Mouse (Mus musculus) intestine, embryonic 16.5 days (tissue): Measurements from ENCODE around the gene 1190007I07Rik. TPM values are rescaled to one million over a fixed set of nuclear protein-coding genes. Genes with fewer than 3 reads are reported as not detected.
"Not testable (repeated sequence)": the region's sequence is repeated elsewhere in the genome, so short reads cannot be mapped to it uniquely, and the experiment has no call there.

Experiments
- ATAC-seq: fragments of 200-750 bp; cut with Nextera tagmentation; 2 replicates; pipeline ENCODE4 v1.8.0; 2017; ENCODE audit warnings: moderate TSS enrichment, moderate library complexity
- H3K27ac ChIP-seq: fragments of 300-500 bp; sonication (generic); 2 replicates; pipeline ENCODE4 v1.5.1; 2014; ENCODE audit warnings: mild to moderate bottlenecking, low read length
- H3K27me3 ChIP-seq: fragments of 300-500 bp; sonication (generic); replicated peaks from 2 replicates; pipeline ENCODE4 v1.6.1; 2014; ENCODE audit warnings: low read length, control low read depth, mixed read lengths; ENCODE audit not compliant: control insufficient read depth, insufficient read depth
- H3K36me3 ChIP-seq: fragments of 300-500 bp; sonication (generic); 2 replicates; pipeline ENCODE4 v1.6.1; 2014; ENCODE audit warnings: low read length, control low read depth; ENCODE audit not compliant: control insufficient read depth, insufficient read depth
- H3K4me1 ChIP-seq: fragments of 300-500 bp; sonication (generic); 2 replicates; pipeline ENCODE4 v1.6.1; 2014; ENCODE audit warnings: low read length, control low read depth, mixed read lengths; ENCODE audit not compliant: control insufficient read depth, insufficient read depth
- H3K4me2 ChIP-seq: fragments of 300-500 bp; sonication (generic); 2 replicates; pipeline ENCODE4 v1.6.1; 2014; ENCODE audit warnings: low read depth, low read length, control low read depth
- H3K4me3 ChIP-seq: fragments of 300-500 bp; sonication (generic); 2 replicates; pipeline ENCODE4 v1.5.1; 2014; ENCODE audit warnings: mild to moderate bottlenecking, low read length
- H3K9ac ChIP-seq: fragments of 300-500 bp; sonication (generic); 2 replicates; pipeline ENCODE4 v1.6.1; 2014; ENCODE audit warnings: low read depth, low read length
- H3K9me3 ChIP-seq: fragments of 300-500 bp; sonication (generic); 2 replicates; pipeline ENCODE4 v1.6.1; 2016; ENCODE audit warnings: low read length, control low read depth; ENCODE audit not compliant: control insufficient read depth
- WGBS: fragments of 180-500 bp; shearing (Covaris S2); extraction: QIAGEN DNeasy Blood & Tissue Kit; methylation state at CpG from one replicate; pipeline ENCODE4 v1.1.7; 2014; 5-methylcytosine and 5-hydroxymethylcytosine counted together
- polyA plus RNA-seq: library from polyadenylated mRNA; unstranded; fragments of >200 nt; fragmentation: Nextera tagmentation; extraction: Ambion mirVana; gene quantifications from 2 replicates; pipeline ENCODE4 v1.2.1, GENCODE M21; 2015

The 1190007I07Rik gene
- polyA plus RNA-seq, 1 experiment from 2014 or later, result 57.3 TPM

DNA sequence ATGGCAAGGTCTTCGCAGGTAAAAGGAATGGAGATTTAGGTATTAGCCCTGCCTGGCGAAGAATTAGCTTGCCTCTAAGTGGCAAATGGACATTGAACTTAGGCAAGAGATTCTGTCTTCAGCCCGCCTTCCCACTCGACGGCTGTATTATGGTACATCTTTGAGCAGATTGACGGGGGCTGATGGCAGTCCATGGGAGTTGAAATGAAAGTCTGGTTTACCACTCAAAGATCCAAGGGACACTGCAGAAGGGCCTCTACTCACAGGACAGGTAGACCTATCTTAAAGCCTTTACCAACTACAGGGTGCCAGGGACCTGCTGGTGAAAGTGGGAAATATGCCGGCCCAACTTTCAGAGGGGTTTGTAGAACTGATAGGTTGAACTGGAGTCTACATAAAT is 7.5 kb upstream of the 1190007I07Rik start:
- 0 out of 2 replicates have a peak, but pooled peaks have one; percentile 2 for ATAC-seq
- H3K9me3 ChIP-seq, result no peaks in the 10 kb centered on the region
- H3K4me3 ChIP-seq, result peak overlapping the region; percentile 90
- H3K9ac ChIP-seq, result peak overlapping the region; percentile 80
- peak overlapping the region; percentile 80 for H3K27ac ChIP-seq
- H3K36me3 ChIP-seq, result peaks cover 3% of the 10 kb centered on the region; the same call in 1 of the 2 replicates
- peaks cover 9% of the 10 kb centered on the region for H3K4me1 ChIP-seq
- 11% methylated on average over 7 of the region's 7 CpGs for WGBS
- H3K27me3 ChIP-seq, result no peaks in the 10 kb centered on the region
- peak overlapping the region; percentile 84 for H3K4me2 ChIP-seq

DNA sequence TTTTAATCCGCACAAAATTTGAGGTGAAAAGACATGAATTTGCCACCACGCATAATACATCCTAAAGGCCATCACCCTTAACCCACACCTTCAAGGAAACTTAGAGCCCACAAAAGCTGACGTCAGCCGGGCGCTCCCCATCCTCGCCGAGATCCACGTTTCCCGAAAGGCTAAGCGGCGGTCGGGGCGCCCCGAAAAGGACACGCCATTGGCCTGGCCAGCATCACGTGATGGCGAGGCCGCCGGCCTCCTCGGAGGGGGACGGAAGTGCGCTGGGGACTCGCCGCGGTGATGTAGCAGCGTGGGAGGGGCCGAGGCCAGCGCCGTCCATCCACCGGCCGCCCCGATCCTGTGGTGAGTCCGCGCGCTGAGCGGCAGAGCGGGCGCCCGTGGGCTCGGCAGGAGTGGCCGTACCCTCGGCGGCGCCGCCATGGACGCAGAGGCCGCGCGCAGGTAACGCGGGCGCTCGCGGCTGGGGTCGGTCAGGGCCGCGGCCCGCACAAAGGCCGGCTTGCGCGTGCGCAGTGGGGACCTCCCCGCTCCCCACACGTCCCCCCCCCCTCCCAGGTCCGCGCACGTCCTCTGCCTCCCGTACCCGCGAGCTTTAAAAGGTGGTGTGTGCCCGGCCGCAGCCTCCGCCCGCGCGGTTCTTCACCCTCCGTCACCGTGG is 6.7 kb upstream of the 1190007I07Rik start, which contains the start of gene Tdg:
Gene Tdg, plus strand, starts transcription at position 243 of the 670 bp plus-strand sequence.
- H3K27ac ChIP-seq, result peak within 1 kb of the TSS; percentile 80
- peak within 1 kb of the TSS; percentile 90 for H3K4me3 ChIP-seq
- H3K27me3 ChIP-seq, H3K9me3 ChIP-seq, H3K4me1 ChIP-seq, H3K36me3 ChIP-seq: not testable (repeated sequence)
- WGBS, result 0% methylated on average over 43 of the region's 78 CpGs
- peak; percentile 98 for ATAC-seq
- peak within 1 kb of the TSS; percentile 80 for H3K9ac ChIP-seq
- peak within 1 kb of the TSS; percentile 84 for H3K4me2 ChIP-seq

DNA sequence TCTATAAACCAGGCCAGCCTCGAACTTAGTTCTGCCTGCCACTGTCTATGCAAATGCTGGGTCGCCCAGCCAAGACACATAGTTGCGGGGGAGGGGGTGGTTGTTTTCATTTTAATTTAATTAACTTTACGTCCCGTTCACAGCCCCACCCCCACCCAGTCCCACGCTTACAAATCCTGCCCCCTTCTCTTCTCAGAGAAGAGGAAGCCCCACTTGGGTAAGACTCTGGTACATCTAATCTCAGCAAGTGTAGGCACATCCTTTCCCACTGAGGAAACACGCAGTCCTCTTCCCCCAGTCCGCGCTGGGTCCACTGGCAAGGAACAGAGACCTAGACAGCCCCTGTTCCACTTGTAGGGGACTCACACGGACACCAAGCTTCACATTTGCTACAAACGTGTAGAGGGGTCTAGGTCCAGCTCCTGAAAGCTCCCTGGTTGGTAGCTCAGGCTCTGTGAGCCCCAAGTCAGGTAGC is 6.1 kb upstream of the 1190007I07Rik start:
- WGBS, result 5% methylated on average over 11 of the region's 11 CpGs
- H3K9me3 ChIP-seq, result no peaks in the 10 kb centered on the region
- H3K27me3 ChIP-seq, result no peaks in the 10 kb centered on the region
- peaks cover 9% of the 10 kb centered on the region for H3K4me1 ChIP-seq
- H3K4me3 ChIP-seq, result peak overlapping the region; percentile 90
- H3K36me3 ChIP-seq, result peaks cover 3% of the 10 kb centered on the region; the same call in 1 of the 2 replicates
- ATAC-seq, result peak; percentile 56
- H3K4me2 ChIP-seq, result peak overlapping the region; percentile 73
- H3K27ac ChIP-seq, result peak overlapping the region; percentile 77
- peak overlapping the region; percentile 80 for H3K9ac ChIP-seq

DNA sequence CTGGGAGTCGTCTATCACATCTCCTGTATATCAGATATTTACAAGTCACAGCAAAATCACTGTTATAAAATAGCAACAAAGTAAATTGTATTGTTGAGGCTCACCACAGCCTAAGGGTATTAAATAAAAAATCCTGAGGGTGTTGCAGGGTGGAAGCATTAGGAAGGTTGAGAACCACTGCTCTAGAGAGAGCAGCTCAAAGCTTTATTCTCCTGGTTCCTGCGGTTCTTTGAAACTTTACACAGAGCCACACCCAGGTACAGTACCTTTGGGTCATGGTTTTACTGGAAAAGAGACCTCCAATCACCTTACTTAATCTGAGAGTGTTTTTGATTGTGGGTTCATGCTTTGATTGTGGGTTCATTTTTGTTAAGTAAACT is 515 bp upstream of the 1190007I07Rik start:
- WGBS, result 0% methylated on average over 2 of the region's 2 CpGs
- Histone ChIP-seq H3K9ac (peak overlapping the region; percentile 85), H3K4me3 (peak overlapping the region; percentile 73), H3K4me2 (peak overlapping the region; percentile 60), H3K27ac (peak overlapping the region; percentile 88)
- peak; percentile 44 for ATAC-seq
- H3K4me1 ChIP-seq, H3K27me3 ChIP-seq, H3K9me3 ChIP-seq, H3K36me3 ChIP-seq: not testable (repeated sequence)

DNA sequence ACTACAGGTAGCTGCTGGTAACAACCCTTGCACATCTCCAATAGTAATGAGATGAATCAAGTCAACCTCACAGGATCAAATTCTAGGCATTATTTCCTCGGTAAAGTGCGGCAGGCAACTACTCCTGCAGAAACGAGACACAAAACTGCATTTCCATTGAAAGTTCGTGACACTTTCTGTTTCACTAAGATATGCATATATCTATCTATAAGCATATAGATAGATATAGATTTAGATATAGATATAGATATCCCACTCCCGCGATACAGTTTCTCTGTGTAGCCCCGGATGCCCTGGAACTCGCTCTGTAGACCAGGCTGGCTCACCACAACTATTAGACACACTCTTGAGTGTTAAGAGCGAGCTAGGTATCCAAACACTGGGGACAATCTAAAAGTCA is 793 bp downstream of the 1190007I07Rik start:
- Histone ChIP-seq H3K4me2 (peak overlapping the region; percentile 60), H3K36me3 (no peaks in the 10 kb centered on the region), H3K4me3 (peak overlapping the region; percentile 73), H3K27ac (no peak overlapping the region), H3K27me3 (no peaks in the 10 kb centered on the region), H3K4me1 (peaks cover 3% of the 10 kb centered on the region; the same call in 1 of the 2 replicates), H3K9me3 (no peaks in the 10 kb centered on the region), H3K9ac (peak overlapping the region; percentile 85)
- 23% methylated on average over 9 of the region's 9 CpGs for WGBS
- no peak; the same call in 1 of the 2 replicates for ATAC-seq

DNA sequence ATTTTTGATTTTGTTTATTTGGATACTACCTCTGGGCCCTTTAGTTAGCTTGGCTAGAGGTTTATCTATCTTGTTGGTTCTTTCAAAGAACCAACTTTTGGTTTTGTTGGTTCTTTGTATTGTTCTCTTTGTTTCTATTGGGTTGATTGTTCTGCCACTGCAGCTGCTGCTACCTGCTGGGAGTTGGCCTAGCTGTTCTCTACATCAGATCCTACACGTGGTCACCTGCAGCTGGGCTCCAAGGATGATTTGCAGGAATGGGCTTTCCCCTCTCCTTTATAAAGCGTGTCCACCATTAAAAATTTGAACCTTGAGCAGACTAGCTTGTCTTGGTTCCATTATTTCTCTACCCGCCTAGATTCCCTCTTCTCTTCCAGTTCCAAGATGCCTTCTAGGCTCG is 28.6 kb downstream of the 1190007I07Rik start:
- not testable (repeated sequence) for H3K9ac ChIP-seq, H3K4me1 ChIP-seq, H3K4me3 ChIP-seq, H3K9me3 ChIP-seq, H3K27me3 ChIP-seq, H3K36me3 ChIP-seq, ATAC-seq, H3K27ac ChIP-seq, H3K4me2 ChIP-seq
- 71% methylated on average over 4 of the region's 4 CpGs for WGBS

DNA sequence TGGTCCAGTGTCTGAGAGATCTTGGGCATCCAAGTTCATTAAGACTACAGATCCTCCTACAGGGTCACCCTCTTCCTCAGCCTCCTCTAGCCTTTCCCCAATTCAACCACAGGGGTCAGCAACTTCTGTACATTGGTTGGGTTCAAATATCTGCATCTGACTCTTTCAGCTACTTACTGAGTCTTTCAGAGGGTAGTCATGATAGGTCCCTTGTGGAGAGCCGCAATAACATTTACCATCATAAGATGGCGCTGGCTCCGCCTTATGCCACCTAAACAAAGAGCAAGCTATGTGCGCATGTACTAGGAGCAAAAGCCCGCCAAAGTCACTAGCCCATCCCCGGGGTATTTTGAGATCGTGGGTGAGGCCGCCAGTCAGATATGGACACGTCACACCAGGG is 33.4 kb downstream of the 1190007I07Rik start:
- not testable (repeated sequence) for H3K27me3 ChIP-seq, H3K4me1 ChIP-seq, H3K4me2 ChIP-seq, H3K9ac ChIP-seq, ATAC-seq, H3K27ac ChIP-seq, H3K36me3 ChIP-seq, H3K9me3 ChIP-seq, H3K4me3 ChIP-seq
- WGBS, result 85% methylated on average over 9 of the region's 9 CpGs

DNA sequence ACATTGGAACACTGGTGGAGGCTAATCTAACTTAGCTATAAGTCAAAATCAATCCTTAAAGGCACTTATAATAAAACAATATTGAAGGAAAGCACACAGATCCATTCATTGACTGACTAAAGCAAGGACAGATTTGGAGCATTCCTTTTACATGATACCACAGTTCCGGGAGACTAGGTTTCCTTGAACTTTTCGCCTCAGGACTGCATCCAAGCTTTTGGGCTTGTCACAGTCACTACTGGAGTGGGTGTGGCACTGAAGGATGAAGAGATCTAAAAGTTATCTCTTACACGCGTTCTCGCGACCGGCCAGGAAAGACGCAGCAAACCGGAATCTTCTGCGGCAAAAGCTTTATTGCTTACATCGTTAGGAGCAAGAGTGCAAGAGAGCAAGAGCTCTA is 51.9 kb downstream of the 1190007I07Rik start:
- not testable (repeated sequence) for H3K4me3 ChIP-seq, H3K36me3 ChIP-seq, H3K9me3 ChIP-seq, H3K9ac ChIP-seq, H3K27ac ChIP-seq, H3K4me2 ChIP-seq, H3K4me1 ChIP-seq, ATAC-seq, H3K27me3 ChIP-seq
- 94% methylated on average over 11 of the region's 11 CpGs for WGBS
